Mouse (Mus musculus) cerebellum, postnatal 25 days (tissue): Measurements from ENCODE around the gene Txnrd2.

ENCODE experiments used
- DNase-seq, 2 experiments: peaks; one replicate each; pipeline ENCODE4 v3.0.0; 2021; ENCODE audit warnings: mixed read lengths in 2 of 2

The Txnrd2 gene

DNA sequence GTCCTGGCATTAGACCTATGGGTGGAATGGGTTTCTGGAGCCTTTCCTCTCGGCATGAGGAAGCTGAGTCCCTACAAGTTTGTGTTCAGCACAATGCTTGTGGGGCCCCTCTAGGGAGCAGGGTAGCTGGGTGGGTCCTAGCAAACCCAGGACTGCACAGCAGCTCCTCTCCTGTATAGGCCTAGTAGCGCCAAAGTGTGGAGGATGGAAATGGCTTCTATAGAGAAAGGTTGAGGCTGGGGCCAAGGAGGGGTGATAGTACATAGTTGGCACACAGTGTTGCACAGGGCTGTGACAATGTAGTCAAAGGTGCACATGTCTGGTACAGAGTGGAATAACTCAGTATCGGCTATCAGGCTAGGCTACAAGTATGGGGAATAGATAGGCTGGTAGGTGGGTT is 32.1 kb upstream of the Txnrd2 start:
- DNase-seq: no peak

DNA sequence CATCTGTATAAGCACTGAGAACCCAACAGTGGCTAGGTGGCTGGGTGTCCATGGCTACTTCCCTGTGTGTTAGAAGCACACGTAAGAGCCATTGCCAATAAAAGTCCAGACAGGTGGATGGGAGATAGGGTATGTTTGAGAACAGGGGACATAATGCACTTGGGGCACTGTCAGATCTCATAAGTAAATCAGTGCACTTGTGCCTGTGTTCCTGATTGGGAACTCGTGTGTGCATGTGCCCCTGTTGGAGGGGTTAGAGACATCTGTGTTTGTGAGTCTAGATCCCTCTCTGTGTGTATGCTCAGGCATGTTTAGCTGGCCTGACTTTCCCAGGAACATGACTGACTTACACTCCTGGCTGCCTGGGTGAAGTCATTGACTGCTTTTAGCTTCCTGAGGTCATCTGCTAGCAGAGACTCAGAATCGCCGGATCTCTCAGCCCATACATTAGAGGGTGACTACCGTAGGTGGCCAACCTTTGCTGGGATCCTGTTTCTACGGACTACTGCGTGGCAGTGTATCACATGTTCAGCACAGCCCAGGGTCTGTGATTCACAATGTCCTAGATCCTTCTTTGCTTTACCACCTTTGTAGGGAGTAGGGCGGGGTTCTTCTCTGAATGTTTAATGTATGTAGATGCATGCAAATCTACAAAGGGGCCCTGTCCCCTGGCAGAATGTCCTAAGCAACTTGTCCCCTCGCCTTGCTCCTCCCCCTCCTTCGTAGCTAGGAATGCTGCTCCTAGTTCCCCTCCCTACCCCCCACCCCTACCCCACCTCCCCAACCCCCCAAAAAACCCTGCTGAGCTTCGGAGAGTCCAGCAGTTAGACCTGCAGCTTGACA is 31.2 kb upstream of the Txnrd2 start:
- peak; percentile 43 to 45 for DNase-seq

DNA sequence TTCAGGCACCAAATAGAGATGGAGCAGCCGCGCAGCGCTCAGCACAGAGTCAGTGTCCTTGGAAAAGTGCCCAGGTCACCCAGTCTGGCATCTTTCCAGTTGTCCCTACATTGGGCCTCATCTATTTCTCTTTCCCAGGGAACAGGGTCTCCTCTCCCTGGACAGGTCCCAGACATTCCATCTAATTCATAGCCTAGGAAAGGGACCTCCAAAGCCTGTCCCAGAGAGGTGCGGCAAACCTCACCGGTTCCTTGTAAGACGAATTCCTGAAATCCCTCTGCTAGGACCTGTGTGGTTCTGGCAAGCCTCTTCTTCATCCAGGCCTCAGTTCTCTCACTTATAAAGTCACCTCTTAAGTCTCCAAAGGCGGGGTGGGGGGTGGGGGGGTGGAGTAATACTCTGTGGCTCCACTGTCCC is 30.6 kb upstream of the Txnrd2 start:
- DNase-seq: peak; percentile 58 to 69

DNA sequence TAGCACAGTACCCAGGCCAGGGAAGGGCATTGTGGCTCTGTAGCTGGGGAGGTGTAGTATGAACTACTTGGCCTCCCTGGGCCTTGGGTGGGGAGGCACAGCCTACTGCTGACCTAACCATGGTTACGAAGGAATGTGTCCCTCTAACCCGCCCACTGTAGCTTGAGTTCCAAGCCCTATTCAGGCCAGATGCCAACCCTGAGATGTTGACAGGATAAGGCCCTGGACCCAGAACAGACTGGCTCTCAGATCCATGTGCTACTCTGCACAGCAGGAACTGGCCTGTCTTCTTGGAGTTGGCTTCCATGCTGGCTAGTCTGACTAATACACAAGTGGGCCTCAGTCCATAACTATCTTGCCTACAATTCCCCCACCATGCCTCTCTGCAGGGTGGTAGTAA is 30.0 kb upstream of the Txnrd2 start:
- DNase-seq: peak; percentile 78 to 84

DNA sequence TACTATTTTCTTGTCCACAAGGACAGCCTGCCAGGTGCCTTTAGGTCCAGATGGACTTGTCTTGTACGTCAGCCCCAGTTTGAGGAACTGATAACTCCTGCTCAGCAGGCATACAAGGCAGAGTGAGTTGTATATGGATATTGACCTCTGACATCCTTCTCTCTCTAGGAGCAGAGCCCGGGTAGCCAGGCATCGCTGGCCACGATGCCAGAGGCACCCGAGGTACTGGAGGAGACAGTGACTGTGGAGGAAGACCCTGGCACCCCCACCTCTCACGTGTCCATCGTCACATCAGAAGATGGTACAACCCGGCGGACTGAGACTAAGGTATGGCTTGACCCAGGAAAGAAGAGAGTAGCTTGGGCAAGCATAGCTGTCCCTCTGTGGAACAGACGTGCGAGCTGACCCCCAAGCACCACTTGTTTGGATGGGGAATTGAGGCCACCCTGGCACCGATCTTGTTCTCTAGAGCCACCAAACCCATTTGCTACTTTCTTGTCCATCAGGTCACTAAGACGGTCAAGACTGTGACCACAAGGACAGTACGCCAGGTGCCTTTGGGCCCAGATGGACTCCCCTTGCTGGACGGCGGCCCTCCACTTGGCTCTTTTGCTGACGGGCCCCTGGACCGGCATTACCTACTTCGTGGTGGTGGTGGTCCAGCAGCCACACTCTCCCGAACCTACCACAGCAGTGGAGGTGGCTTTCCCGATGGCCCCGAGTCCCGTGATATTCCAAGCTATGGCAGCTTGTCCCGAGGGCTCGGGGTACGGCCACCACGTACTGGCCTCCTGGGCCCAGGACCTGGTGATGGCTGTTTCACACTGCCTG is 29.2 kb upstream of the Txnrd2 start:
- peak in 1 of 2 experiments; percentile 21 for DNase-seq

DNA sequence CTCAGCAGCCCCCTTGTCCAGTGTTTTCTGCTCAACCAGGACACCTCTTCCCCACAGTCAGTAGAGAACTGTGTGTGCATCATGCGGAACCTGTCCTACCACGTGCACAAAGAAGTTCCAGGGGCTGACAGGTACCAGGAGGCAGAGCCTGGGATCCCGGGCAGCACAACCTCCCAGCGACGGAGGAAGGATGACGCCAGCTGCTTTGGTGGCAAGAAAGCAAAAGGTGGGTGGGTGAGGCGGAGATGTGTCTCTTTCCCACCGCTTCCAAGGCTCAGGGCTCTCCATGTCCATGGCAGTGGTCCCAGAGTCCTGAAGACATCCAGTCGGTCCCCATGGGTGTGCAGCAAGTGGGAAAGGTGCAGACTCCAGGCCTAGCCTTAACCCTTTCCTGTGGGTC is 26.2 kb upstream of the Txnrd2 start:
- peak in 1 of 2 experiments; percentile 6 for DNase-seq

DNA sequence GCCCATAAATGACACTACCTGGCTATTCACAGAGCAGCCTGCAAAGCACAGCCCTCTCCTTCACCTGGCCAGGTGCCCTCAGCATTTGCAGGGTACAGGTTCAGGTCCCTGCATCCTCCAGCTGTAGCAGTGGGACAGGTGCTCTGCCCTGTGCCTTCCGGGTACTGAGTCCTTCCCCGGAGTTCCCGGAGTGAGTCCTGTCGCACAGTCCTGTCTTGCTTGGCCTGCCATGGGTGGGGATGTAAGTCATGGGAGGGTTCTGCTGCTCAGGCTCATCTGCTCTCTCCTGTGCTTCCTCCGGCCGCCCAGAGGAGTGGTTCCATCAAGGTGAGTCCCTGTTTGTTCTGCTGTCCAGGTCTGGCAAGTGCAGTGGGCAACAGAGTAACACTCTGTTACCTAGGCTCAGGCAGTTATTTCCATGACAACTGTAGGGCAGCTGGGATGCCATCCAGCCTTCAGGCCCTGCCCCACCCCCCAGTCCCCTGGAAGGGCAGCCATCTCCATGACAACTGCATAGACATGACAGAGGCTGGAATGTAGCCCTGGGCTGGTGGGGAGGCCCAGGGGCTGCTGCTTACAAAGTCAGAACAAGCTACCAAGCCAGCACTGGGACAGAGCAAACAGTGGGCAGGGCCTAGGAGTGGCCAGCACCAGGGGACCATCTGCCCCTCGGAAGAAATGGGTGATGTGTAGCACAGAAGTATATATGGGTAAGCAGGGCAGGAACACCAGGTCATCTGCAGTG is 25.5 kb upstream of the Txnrd2 start:
- DNase-seq: peak; percentile 19 to 36

DNA sequence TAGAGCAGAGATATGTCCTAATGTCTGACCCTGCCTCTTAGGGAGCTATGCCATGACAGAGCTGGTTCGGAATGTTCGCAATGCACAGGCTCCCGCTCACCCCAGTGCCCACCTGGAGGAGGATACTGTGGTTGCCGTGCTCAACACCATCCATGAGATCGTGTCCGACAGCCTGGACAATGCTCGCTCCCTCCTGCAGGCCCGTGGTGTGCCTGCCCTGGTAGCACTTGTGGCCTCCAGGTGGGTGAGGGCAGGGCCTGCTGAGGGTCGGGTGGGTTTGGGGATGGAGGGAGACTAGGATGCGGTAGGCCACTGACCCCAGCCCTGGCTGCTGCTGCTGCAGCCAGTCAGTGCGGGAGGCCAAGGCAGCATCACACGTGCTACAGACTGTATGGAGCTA is 22.9 kb upstream of the Txnrd2 start:
- DNase-seq: no peak

DNA sequence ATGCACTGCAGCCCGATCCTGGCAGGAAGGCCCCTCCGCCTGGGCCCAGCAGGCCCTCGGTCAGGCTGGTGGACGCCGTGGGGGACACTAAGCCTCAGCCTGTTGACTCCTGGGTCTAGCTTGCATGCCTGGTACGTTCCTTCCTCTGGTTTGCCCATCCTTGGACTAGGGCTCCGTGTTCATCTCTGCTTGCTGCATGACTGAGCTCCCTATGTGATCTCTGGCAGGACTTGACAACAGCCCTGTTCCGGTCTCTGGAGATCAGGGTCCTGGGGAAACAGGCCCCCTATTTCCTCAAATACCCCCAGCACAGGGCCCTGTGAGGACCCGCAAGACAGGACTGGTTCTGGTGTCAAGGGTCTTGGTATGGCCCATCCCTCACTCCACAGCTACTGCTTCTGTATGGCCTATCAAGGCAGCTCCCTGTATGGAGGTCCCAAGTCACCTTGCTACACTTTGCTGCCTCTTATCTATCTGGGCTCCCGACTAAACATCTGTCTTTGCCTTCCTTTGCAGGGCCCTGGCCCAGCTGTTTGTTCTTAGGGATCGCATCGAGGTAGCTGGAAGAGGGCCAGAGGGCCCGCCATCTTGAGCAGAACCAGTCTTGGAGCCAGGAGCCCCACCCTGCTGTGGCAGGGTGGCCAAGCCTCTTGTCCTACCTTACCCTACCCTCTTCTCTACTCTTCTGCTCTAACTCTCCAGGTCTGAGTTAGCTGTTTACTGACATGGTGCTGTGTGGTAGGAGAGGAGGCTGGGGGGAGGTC is 20.9 kb upstream of the Txnrd2 start:
- peak in 1 of 2 experiments; percentile 29 for DNase-seq

DNA sequence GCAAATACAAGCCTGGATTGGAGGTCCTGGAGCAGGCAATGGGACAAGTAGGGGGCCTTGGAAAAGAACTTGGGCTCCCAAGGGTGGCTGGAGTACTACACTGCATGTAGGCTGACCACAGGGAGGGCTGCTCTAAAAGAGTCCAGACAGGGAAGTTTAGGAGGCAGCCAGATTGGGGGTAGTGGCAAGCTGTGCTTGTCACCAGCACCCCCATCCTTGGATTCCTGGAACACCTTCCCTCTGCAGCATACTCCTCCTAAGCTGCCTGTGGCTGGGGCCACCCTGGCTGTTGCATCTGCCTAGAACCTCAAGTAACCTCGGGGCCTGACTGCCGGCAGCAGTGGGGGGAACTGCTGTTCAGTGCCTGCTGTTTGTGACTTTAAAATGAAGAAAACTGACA is 20.3 kb upstream of the Txnrd2 start:
- peak in 1 of 2 experiments; percentile 20 for DNase-seq

DNA sequence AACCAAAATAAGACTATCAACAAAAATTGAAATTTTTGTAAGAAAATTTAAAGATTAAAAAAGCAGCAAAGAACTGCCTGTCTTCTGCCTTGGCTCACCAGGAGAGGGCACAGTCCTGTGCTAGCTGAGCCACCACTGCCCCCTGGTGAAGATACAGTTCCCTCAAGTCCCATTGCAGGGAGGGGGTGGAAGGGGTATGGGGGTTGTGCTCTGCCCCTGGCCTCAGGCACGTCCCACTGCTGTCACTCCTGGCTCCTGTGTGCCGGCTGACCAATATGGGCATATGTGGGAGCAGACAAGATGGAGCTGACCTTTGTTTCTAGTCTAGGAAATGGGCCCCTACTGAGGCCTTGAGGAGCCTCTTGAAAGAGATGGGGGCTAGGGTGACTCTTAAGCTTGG is 19.9 kb upstream of the Txnrd2 start:
- peak; percentile 46 to 71 for DNase-seq

DNA sequence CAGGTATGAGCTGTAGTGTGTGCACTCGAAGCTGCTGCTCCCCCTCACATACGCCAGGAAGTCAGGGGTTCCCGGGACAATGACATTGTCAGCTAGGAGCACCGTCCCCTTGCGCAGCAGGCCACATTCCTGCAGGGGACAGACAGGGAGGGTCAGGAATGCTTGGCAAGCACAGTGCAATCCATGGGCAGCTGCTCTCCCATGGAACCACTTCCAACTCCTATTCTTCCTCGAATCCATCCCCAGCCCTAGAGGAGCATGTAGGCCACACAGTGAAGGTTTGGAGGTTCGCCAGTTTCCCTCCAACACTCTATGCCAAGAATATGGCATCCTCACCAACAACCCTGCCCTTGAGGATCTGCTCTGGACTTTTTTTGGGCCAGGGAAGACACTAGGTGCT is 18.3 kb upstream of the Txnrd2 start:
- DNase-seq: peak; percentile 34 to 61

DNA sequence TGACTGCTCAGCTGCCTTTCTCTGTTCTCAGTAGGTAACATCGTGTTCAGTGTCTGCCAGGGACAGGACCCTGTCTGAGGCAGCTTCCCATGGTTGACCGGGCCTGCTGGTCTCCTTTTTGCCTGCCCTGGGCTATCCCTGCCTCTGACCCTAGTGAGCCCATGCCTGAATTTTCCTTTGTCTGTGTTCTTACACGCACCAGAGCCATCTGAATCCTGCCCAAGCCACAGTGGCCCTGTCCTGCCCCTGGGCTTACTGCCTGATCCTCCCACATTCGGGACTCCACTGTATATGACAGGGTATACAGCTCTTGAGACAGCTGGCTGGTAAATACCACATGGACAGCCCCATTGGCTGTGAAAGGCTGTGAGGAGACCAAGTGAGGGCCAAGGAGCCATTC is 16.4 kb upstream of the Txnrd2 start:
- DNase-seq: peak in 1 of 2 experiments; percentile 9

DNA sequence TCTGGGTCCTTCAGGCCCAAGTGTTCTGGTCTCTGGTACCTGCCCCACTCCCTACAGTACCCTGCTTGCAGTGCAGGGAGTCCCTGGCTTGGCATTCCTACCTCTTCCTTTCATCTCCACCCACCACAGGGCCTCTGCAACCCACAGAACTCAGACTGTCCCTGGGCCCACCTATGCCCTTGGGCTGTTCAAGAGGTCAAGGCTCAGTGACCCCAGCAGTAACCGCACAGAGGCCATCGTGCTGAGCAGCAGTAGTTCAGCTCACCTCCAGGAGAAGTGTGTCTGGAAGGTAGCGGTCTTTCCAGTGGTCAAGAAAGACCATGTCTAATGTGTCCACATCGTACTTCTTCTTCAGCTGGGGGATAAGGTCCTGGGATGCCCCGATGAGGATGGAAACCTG is 15.8 kb upstream of the Txnrd2 start:
- peak; percentile 8 to 9 for DNase-seq

DNA sequence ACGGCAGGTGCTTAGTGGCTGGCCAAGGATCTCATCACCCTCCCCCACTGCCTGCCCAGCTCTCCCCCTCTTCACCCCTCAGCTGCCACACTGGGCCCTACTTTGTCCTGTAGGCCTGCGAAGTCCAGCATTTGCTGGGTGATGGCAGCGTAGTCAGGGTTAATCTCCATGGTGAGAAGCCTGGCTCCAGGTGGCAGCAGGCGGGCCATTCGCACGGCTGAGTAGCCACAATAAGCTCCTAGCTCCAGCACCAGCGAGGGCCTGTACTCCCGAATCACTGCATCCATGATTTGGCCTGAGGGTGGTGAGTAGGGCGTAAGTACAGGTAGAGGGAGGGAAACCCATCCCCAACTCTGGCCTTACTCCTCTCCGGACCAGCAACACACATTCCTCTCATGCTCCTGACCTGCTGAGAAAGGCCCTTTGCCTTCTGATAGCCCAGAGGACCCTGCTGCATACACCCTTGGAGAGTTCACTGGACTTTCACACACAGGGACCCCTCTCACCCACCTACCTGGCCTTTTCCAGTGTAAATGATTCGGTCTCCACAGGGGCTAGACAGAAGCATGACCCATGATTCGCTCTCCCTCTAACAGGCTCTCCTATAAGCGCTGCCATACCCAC is 15.0 kb upstream of the Txnrd2 start:
- DNase-seq: peak; percentile 54 to 64

DNA sequence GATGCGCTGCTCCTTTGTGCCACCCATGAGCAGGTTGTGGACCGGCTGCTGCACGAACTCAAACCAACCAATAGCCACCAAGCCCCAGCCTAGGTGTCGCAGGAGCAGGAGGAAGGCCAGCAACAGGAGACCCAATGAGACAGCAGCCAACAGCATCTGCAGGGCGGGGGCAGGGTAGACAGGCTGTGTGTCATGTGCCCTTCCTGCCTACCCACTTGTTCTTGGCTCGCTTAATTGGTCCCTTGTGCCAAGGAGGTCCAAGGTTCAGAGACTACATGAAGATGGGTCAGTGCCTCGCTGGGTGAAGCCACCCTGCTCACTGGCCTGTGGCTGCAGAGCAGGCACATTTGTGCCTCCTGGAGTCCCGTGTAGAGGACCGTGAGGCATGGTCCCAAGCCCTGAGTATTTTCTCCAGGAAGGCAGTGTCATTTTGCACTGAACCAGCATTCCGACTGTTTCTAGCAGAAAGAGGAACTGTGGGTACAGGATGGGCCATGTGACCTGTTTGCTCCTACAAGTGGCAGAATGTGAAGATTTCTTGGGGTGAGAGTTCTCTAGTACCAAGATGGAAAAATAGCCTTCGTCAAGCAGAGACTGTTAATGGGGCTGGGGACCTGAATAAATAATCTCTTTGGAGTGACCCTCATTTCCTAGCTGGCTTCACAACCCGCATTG is 14.2 kb upstream of the Txnrd2 start:
- peak; percentile 58 to 64 for DNase-seq

DNA sequence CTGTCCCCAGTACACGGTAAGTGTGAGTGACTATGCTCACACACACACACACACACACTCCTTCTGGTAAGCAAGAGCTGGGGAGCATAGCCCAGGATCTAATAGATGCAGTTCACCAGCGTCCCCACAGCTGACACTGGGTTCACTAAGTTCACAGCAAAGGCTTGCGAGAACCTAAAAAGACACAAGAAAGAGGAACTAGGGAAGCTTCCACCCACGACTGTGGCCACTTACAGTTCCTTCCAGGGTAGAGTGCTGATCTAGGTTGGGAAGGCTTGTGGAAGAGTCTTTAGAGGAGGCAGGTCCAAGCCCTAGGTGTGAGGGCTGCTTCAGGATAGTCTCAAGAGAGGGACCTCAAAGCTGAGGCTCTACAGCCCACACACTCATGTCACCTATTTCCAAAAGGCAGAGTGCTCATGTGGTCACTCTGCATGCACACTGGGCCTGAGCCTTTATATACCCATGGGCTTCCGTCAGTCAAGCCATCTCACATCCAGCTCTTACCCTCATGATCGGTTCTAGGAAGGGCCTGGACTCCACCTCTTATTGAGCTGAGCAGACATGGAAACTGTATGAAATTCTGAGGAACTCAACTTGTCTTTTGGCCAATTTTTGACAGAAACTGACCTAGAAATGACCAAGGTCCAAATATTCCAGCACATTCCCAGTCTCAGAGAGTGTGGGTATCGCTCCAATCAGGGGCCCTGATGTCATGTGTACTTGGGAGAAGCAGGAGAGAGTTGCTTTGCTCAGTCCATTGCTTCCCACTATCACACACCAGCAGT is 13.0 kb upstream of the Txnrd2 start:
- DNase-seq: peak in 1 of 2 experiments; percentile 4

DNA sequence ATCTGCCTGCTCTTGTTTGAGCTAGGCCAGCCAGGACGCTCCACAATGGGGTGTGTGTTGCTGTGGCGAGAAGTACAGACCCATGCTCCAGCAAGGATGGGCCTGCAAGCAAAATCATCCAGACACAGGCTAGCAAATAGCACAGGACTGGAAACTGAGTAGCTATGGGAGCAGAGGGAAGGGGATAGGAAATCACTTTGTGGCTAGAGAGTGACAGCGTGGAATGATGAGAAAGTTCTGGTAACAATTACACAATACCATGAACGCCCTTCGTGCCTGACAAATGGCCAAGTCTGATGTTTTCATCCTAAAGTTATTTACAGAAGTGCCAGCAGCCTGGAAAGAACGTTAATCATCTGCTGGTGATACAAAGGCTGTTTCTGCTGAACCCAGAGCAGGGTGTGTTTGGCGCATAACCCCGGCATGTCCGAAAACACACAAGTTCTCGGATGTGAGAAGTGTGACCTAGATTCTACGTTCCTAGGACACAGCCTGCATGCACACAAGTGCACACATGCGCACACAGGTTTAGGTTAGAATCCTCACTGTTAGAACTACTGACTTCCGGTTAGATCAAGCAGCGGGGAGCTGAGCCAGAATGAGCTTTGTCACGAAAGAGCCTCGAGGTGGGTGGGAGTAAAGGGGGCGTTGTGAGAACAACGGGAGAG is 10.0 kb upstream of the Txnrd2 start:
- DNase-seq: peak in 1 of 2 experiments; percentile 6

DNA sequence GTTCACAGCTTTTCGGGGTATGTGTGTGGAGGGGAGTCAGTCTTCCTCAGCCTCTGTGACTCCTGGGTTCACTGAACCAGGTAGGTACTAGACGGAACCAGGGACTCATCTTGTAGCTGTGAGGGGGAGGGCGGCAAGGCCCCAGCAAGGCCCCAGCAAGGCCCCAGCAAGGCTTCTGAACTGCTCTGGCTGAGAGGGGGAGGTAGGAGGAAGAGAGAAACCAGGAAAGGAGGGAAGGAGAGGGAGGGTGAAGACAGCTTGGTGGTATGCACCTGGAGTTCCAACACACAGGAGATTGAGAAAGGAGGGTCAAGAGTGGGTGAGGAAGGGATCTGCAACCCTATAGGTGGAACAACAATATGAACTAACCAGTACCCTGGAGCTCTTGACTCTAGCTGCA is 9.3 kb upstream of the Txnrd2 start:
- no peak for DNase-seq

DNA sequence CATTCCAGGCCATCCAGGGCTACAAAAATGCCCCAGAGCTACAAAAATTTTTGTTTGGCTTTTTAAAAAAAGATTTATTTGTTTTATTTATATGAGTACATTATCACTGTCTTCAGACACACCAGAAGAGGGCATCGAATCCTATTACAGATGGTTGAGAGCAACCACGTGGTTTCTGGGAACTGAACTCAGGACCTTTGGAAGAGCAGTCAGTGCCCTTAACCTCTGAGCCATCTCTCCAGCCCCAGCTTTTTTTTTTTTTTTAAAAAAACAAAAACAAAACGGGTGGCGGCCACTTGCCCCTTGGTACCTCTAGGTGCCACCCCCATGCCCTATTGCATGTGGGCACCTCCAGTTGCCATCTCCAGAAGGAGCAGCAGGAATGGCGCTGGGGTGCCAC is 8.7 kb upstream of the Txnrd2 start:
- no peak for DNase-seq
